Mouse (Mus musculus) midbrain, embryonic 12.5 days (tissue): Measurements from ENCODE around the gene Rab7. TPM values are rescaled to one million over a fixed set of nuclear protein-coding genes. Genes with fewer than 3 reads are reported as not detected.

Experiments
- ATAC-seq: fragments of 200-750 bp; cut with Nextera tagmentation; 2 replicates; pipeline ENCODE4 v1.8.0; 2017; ENCODE audit warnings: low read depth, moderate TSS enrichment, moderate library complexity; ENCODE audit not compliant: low FRiP score
- H3K27ac ChIP-seq: fragments of 300-500 bp; sonication (generic); replicated peaks from 2 replicates; pipeline ENCODE4 v1.5.1; 2016; ENCODE audit warnings: mild to moderate bottlenecking
- H3K27me3 ChIP-seq: fragments of 300-500 bp; sonication (generic); 2 replicates; pipeline ENCODE4 v1.6.1; 2016; ENCODE audit warnings: mild to moderate bottlenecking
- H3K36me3 ChIP-seq: fragments of 300-500 bp; sonication (generic); 2 replicates; pipeline ENCODE4 v1.6.1; 2016
- H3K4me1 ChIP-seq: fragments of 300-500 bp; sonication (generic); 2 replicates; pipeline ENCODE4 v1.6.1; 2016
- H3K4me2 ChIP-seq: fragments of 300-500 bp; sonication (generic); replicated peaks from 2 replicates; pipeline ENCODE4 v1.6.1; 2016; ENCODE audit warnings: mild to moderate bottlenecking, moderate library complexity
- H3K4me3 ChIP-seq: fragments of 300-500 bp; sonication (generic); 2 replicates; pipeline ENCODE4 v1.5.1; 2016; ENCODE audit warnings: mild to moderate bottlenecking
- H3K9ac ChIP-seq: fragments of 300-500 bp; sonication (generic); replicated peaks from 2 replicates; pipeline ENCODE4 v1.6.1; 2016; ENCODE audit warnings: mild to moderate bottlenecking, moderate library complexity
- H3K9me3 ChIP-seq: fragments of 300-500 bp; sonication (generic); 2 replicates; pipeline ENCODE4 v1.6.1; 2016; ENCODE audit warnings: mild to moderate bottlenecking
- WGBS: fragments of 180-500 bp; shearing (Covaris S2); methylation state at CpG from one replicate; pipeline ENCODE4 v1.1.7; 2016; 5-methylcytosine and 5-hydroxymethylcytosine counted together
- polyA plus RNA-seq: library from polyadenylated mRNA; unstranded; fragments of >200 nt; fragmentation: Nextera tagmentation; extraction: Ambion mirVana; gene quantifications from 2 replicates; pipeline ENCODE4 v1.2.1, GENCODE M21; 2016

Rab7 gene
- polyA plus RNA-seq, 1 experiment from 2014 or later, result 209 TPM

DNA sequence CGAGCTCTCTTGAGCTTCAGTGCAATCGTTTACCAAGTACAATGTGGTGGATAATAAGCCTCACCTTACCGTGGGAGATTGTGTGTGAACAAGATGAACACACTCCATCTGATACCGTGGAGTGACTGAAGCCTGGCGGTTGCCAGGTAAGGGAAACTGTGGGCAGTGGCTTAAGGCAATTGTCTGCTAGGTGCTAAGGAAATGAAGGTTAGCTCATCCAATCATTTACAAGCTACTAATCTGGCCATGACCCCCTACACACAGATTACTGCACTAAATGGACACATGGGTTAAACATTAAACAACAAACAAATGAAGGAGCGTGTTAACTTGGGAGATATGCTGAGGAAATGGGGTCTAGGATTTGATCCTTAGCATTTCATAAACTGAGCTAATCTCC, 3.9 kb upstream of the Rab7 start:
- Histone ChIP-seq H3K9me3 (no peaks in the 10 kb centered on the region), H3K4me1 (peaks cover 4% of the 10 kb centered on the region), H3K4me3 (no peak overlapping the region), H3K36me3 (no peaks in the 10 kb centered on the region), H3K4me2 (no peak overlapping the region), H3K27me3 (peaks cover 60% of the 10 kb centered on the region), H3K27ac (no peak overlapping the region), H3K9ac (no peak overlapping the region)
- no peak for ATAC-seq
- 85% methylated on average over 6 of the region's 6 CpGs for WGBS

DNA sequence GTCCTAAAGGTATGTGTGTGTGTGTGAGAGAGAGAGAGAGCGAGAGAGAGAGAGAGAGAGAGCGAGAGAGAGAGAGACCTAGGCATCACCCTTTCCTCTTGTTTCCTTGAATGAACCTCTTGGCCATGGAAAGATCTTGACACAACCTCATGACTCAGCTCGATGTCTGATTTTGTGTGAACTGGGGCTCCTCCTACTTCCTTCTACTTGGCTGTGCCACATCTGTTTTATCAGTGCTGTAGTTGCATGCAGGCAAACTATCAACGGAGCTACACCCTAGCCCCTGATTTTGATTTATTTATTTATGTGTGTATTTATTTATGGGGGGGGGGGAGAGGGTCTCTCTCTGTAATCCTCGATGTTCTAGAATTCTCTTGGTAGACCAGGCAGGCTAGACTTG, 2.8 kb upstream of the Rab7 start:
- Histone ChIP-seq H3K9ac (no peak overlapping the region), H3K4me3 (no peak overlapping the region), H3K4me2 (no peak overlapping the region), H3K4me1 (peaks cover 16% of the 10 kb centered on the region), H3K9me3 (no peaks in the 10 kb centered on the region), H3K36me3 (no peaks in the 10 kb centered on the region), H3K27ac (no peak overlapping the region), H3K27me3 (peaks cover 52% of the 10 kb centered on the region)
- ATAC-seq, result no peak
- WGBS, result 80% methylated on average over 5 of the region's 5 CpGs

DNA sequence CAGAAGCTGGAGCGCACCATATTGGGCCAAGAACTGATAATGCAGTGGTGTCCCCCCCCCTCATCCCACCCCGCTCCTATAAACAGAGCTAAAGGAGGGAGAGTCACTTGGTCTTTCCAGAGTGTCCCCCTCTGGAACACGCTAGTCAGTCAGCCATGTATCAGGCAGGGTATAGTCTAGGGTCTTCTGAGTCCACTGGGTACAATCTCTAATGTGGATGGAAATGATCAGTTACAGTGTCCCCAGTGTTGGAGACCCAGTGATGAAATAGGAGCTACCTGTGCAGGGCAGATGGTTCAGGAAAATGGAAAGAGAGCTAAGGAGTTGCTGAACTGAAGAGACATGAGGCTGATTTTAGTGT, 316 bp upstream of the Rab7 start:
- Histone ChIP-seq H3K36me3 (no peaks in the 10 kb centered on the region), H3K9me3 (no peaks in the 10 kb centered on the region), H3K4me1 (peaks cover 22% of the 10 kb centered on the region), H3K4me2 (peak overlapping the region; percentile 72), H3K27me3 (peaks cover 34% of the 10 kb centered on the region), H3K4me3 (peak overlapping the region; percentile 97), H3K9ac (no peak overlapping the region), H3K27ac (peak overlapping the region; percentile 88)
- ATAC-seq, result no peak
- WGBS, result 32% methylated on average over 3 of the region's 3 CpGs

DNA sequence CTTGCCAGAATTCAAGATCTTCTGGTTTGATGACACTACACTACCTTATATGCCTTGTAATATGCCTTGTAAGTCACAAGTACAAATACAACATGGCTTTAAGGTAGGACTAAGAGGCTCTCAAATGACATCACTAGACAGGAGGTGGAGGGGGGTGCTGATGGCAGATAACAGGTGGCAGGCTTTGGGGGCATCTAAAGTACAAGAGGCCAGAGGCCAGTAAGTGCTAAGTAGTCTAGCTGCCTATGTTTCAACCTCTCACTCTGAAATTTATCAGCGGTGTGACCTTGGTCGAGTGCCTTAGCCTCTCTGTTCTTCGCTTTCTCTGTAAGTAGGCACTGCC, 865 bp downstream of the Rab7 start:
- Histone ChIP-seq H3K36me3 (no peaks in the 10 kb centered on the region), H3K27me3 (peaks cover 27% of the 10 kb centered on the region), H3K9me3 (no peaks in the 10 kb centered on the region), H3K9ac (peak overlapping the region; percentile 96), H3K4me1 (peaks cover 22% of the 10 kb centered on the region), H3K4me2 (peak overlapping the region; percentile 72), H3K4me3 (peak overlapping the region; percentile 97), H3K27ac (0 out of 2 replicates have a peak overlapping the region, but pooled peaks have one; percentile 88)
- ATAC-seq, result no peak
- 0% methylated on average over 3 of the region's 3 CpGs for WGBS

DNA sequence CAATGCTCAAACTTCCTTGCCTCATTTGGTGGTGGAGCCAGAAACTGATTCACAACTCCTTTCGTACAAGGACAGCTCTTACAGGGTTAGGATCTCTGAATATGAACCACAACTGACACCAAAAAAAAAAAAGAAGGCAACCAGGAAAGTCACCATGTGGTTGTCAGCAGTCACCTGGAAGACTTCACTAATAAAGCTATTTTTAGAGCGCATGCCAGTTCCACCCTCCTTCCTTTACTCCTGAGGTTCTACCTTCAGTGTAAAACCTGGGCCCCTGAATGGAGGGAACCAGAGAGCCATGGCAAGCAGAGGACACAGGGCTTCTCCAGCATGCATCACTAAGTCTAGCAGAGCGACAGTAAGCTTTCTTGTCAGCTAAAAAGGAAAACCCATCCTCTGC, 2.7 kb downstream of the Rab7 start:
- H3K27me3 ChIP-seq, result peaks cover 11% of the 10 kb centered on the region
- no peak for ATAC-seq
- H3K9me3 ChIP-seq, result no peaks in the 10 kb centered on the region
- H3K27ac ChIP-seq, result no peak overlapping the region
- no peak overlapping the region for H3K4me2 ChIP-seq
- H3K9ac ChIP-seq, result no peak overlapping the region
- peaks cover 22% of the 10 kb centered on the region for H3K4me1 ChIP-seq
- no peak overlapping the region for H3K4me3 ChIP-seq
- no peaks in the 10 kb centered on the region for H3K36me3 ChIP-seq
- WGBS, result 94% methylated on average over 3 of the region's 3 CpGs

DNA sequence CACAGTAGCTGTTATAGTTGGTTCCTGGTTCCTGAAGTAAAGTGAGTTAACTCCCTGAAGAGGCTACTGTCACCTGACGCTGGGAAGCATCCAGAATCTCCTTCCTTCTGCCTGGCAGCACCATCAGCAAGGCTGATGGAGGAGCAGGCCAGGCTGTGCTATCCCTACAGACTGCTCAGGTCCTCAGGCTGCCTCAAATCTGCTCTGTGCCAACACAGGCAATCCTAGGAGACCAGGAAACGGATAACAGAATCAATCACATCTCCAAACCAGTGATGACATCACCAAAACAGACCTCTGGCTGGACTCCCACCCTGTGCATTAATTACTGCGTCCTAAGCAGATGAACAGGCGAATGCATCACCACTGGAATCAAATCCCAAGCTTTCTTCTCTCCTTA, 3.8 kb downstream of the Rab7 start:
- Histone ChIP-seq H3K27ac (no peak overlapping the region), H3K4me3 (no peak overlapping the region), H3K4me2 (no peak overlapping the region), H3K9ac (no peak overlapping the region), H3K9me3 (no peaks in the 10 kb centered on the region), H3K4me1 (peaks cover 22% of the 10 kb centered on the region), H3K36me3 (no peaks in the 10 kb centered on the region), H3K27me3 (no peaks in the 10 kb centered on the region)
- ATAC-seq, result no peak
- 82% methylated on average over 4 of the region's 4 CpGs for WGBS

DNA sequence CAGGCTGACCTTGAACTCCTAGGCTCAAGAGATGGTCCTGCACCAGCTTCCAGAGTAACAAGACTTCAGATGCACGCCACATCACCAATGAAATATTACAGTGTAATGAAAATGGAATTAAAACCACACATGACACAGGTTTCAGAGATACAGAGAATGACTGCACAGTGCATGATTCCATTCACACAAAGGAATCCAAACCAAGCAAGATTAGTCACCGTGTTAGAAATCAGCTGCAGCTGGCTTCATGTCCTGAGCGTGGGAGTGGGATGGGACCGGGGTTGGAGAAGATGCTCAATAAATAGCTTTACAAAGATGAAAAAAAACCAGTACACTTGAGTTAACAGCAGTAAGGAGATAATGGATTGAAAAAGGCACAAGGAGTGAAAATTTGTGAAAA, 5.6 kb downstream of the Rab7 start:
- Histone ChIP-seq H3K27ac (no peak overlapping the region), H3K9me3 (no peaks in the 10 kb centered on the region), H3K9ac (no peak overlapping the region), H3K4me3 (no peak overlapping the region), H3K4me1 (peaks cover 22% of the 10 kb centered on the region), H3K27me3 (no peaks in the 10 kb centered on the region), H3K36me3 (no peaks in the 10 kb centered on the region), H3K4me2 (no peak overlapping the region)
- WGBS, result 97% methylated on average over 4 of the region's 4 CpGs
- no peak for ATAC-seq

DNA sequence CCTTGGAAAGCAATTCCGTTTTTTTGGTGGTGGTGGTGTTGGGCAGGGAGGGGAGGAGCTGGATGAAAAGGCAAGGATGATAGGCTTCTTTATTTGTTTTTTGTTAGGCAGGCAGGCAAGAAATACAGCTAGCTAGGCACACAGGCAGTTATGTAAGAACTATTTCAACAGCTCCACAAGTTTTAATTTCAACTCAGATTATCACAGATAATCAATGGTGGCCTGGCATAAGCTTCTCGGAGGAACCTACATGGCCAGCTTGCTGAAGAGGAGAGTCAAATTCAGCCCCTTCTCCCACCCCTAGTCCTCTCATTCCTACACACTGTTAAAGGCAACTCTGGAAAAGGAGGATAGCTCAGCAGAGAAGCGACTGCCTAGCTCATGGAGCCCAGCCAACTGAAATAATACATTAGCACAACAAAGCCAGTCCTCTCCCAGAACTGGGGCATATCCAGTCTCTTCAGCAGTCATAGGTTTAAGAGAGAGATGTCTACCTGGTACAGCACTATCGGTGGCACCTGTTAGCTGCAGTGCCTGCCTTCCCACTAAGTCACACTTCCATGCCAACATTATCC, 7.5 kb downstream of the Rab7 start:
- WGBS, result 86% methylated on average over 4 of the region's 4 CpGs
- H3K4me3 ChIP-seq, result no peak overlapping the region
- H3K4me2 ChIP-seq, result no peak overlapping the region
- no peak overlapping the region for H3K9ac ChIP-seq
- H3K36me3 ChIP-seq, result no peaks in the 10 kb centered on the region
- peaks cover 5% of the 10 kb centered on the region; the same call in 1 of the 2 replicates for H3K4me1 ChIP-seq
- ATAC-seq, result no peak
- no peaks in the 10 kb centered on the region for H3K9me3 ChIP-seq
- H3K27me3 ChIP-seq, result no peaks in the 10 kb centered on the region
- H3K27ac ChIP-seq, result no peak overlapping the region

DNA sequence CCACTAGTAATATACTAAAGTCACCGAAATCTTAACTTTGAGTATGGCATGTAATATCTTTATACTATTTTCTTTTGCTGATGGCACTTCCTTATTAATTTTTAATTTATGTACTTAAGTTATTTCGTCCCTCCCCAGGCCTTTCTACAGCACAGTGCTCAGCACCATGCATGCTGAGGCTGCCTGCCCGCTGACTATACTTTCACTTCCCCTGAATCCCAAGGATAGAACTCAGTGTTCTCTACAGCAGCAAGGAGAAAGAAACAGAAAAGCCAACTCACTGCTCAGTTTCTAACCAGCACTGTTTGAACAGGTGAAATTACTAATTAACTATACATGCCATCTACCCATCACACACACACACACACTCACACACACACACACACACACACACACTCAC, 11.6 kb downstream of the Rab7 start:
- peaks cover 10% of the 10 kb centered on the region; the same call in 1 of the 2 replicates for H3K36me3 ChIP-seq
- no peak overlapping the region for H3K27ac ChIP-seq

DNA sequence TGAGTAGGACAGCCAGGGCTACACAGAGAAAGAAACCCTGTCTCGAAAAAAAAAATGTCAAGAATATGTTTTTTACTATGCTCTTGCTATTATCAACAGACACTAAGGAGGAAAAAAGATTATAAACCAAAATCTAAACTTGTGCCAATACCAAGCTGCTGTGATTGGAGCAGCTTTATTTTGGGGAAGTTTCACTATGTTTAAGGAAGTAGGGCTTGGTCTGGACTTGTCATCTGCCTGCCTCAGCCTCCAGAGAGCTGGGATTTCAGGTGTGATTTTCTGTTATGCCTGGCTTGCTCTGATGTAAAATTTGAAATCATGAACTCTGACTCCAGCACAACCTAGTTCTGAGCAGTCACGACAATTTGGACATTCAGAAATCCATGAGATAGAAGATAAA, 14.6 kb downstream of the Rab7 start:
- Histone ChIP-seq H3K36me3 (peaks cover 18% of the 10 kb centered on the region; the same call in 1 of the 2 replicates), H3K4me1 (no peaks in the 10 kb centered on the region), H3K4me2 (no peak overlapping the region), H3K27me3 (no peaks in the 10 kb centered on the region), H3K4me3 (no peak overlapping the region), H3K27ac (no peak overlapping the region), H3K9me3 (no peaks in the 10 kb centered on the region), H3K9ac (no peak overlapping the region)
- 98% methylated on average over 2 of the region's 2 CpGs for WGBS
- no peak for ATAC-seq

More for the DNA sequence above, 11.6 kb downstream of the Rab7 start:
- no peak for ATAC-seq
- Histone ChIP-seq H3K27me3 (no peaks in the 10 kb centered on the region), H3K4me3 (no peak overlapping the region), H3K4me2 (no peak overlapping the region), H3K9ac (no peak overlapping the region), H3K9me3 (no peaks in the 10 kb centered on the region), H3K4me1 (no peaks in the 10 kb centered on the region)
- 97% methylated on average over 3 of the region's 3 CpGs for WGBS

DNA sequence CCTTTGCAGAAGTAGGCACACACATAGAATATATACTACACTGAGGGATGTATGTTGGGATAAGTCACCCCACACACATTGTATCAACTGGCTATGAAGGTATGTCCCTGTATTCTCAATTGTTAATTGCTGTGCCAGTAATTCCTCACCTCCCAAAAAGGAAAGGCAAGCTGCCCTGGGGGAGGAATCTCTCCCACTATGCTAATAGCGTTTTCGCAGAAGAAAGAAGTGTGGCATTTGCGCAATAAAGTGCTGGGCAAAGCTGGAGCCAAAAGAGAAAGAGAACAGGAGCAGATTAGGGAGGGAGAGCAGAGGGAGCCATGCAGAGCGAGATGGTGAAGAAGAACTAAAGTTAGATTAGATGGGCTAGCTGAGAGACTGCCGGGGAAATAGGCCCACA, 17.7 kb downstream of the Rab7 start:
- H3K9ac ChIP-seq, result no peak overlapping the region
- WGBS, result 79% methylated on average over 5 of the region's 5 CpGs
- no peak for ATAC-seq
- H3K27me3 ChIP-seq, result no peaks in the 10 kb centered on the region
- no peaks in the 10 kb centered on the region for H3K4me1 ChIP-seq
- no peak overlapping the region for H3K4me2 ChIP-seq
- H3K36me3 ChIP-seq, result peaks cover 18% of the 10 kb centered on the region; the same call in 1 of the 2 replicates
- no peak overlapping the region for H3K27ac ChIP-seq
- no peak overlapping the region for H3K4me3 ChIP-seq
- no peaks in the 10 kb centered on the region for H3K9me3 ChIP-seq

DNA sequence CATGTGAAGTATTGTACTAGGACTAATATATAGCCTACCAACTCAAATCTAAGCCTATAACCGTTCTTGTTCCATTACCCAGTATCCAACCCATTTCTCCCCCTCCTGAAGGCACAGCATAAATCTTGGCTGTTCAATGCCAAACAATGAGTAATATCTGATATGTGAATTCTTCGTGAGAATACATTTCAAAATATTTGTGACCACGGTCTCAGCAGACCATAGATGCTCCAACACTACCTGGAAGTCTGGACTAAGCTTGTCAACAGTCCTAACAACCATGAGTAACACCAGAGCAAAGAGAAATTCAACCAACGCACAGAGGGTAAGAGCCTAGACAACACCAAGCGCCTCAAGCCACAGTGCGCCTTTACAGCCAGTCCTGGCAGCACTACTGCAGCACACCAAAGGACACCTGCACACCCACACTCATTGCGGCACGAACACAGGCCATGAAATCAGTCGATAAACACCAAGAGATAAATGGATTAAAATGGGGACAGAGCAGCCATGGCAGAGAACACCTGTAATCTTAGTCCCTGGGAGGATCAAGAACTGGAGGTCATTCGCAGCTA, 21.7 kb downstream of the Rab7 start:
- no peak overlapping the region for H3K4me3 ChIP-seq
- ATAC-seq, result no peak
- no peak overlapping the region for H3K27ac ChIP-seq
- H3K9me3 ChIP-seq, result no peaks in the 10 kb centered on the region
- 0 out of 2 replicates have a peak, but pooled peaks cover 3% of the 10 kb centered on the region for H3K4me1 ChIP-seq
- no peak overlapping the region for H3K9ac ChIP-seq
- no peak overlapping the region for H3K4me2 ChIP-seq
- H3K27me3 ChIP-seq, result no peaks in the 10 kb centered on the region
- peaks cover 9% of the 10 kb centered on the region; the same call in 1 of the 2 replicates for H3K36me3 ChIP-seq
- WGBS, result 97% methylated on average over 10 of the region's 10 CpGs

DNA sequence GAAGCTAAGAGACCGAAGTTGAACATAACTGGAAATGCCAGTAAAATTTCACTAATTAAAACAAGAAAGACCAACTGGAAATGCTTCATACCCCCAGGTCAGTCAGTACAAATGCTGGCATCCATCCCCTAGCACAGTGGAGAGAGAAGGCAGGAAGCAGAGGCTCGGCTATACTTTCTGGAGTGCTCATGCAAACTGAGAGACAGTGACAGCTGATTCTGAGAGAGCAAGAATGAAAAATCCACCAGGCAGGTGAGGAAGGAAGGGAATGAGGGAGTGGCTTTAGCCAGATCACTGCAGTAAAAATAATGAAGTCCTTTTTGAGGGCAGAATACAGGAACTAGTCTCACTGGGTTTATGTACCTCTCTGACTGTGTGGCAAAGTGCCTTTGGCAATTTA, 25.9 kb downstream of the Rab7 start:
- Histone ChIP-seq H3K4me3 (no peak overlapping the region), H3K4me1 (0 out of 2 replicates have a peak, but pooled peaks cover 3% of the 10 kb centered on the region), H3K27me3 (no peaks in the 10 kb centered on the region), H3K36me3 (no peaks in the 10 kb centered on the region), H3K9me3 (no peaks in the 10 kb centered on the region), H3K4me2 (no peak overlapping the region), H3K27ac (no peak overlapping the region), H3K9ac (no peak overlapping the region)
- ATAC-seq, result no peak
- 94% methylated on average over 2 of the region's 2 CpGs for WGBS
